Mouse (Mus musculus) liver, embryonic 14.5 days (tissue): Measurements from ENCODE around the gene Xpo5.

Experiments used
- CTCF ChIP-seq: IDR thresholded peaks from 2 replicates; pipeline ENCODE4 v1.5.1; 2016; ENCODE audit warnings: antibody characterized with exemption, low read depth, control low read depth
- EP300 ChIP-seq: IDR thresholded peaks from 2 replicates; pipeline ENCODE4 v1.6.1; 2016; ENCODE audit warnings: antibody characterized with exemption, low read depth

DNA sequence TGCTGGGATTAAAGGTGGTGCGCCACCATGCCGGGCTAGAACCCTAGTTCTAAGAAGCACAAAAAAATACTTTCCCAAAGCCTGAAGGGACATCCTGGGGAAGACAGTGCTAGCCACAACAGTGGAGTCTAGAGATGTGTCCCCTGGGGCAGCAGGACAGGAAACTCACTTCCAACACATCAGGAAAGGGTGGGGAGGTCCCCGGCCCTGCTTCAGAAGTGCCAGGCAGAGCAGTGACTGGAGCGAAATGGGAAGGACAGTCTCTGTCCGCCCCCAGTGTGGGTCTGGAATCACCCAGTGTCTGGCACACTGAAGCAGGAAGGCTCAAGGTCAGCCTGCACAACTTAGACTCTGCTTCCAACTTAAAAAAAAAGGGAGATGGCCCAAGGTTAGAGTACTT is 70.1 kb downstream of the Xpo5 start:
- TF ChIP-seq CTCF, result no peak
- TF ChIP-seq EP300, result no peak
